Mouse (Mus musculus) ES-E14 (cell line): ENCODE data around the gene Tjp2. TPM values are rescaled to one million over a fixed set of nuclear protein-coding genes. Genes with fewer than 3 reads are reported as not detected.

Experiments used
- DNase-seq: peaks from one replicate; pipeline ENCODE4 v3.0.0-alpha.2; 2013; ENCODE audit warnings: low read depth, low spot score
- H3K27ac ChIP-seq: 2 replicates; pipeline ENCODE4 v1.5.1; 2012; ENCODE audit warnings: low read depth, mild to moderate bottlenecking, low read length, moderate library complexity, mixed read lengths; ENCODE audit not compliant: poor library complexity, insufficient read depth, severe bottlenecking
- H3K36me3 ChIP-seq: 2 replicates; pipeline ENCODE4 v1.6.1; 2012; ENCODE audit warnings: mild to moderate bottlenecking, low read length, moderate library complexity, mixed read lengths; ENCODE audit not compliant: control insufficient read depth, poor library complexity, insufficient read depth, severe bottlenecking
- H3K4me1 ChIP-seq, 2 experiments: fragments of 150-350 bp in 1 of 2; sonication (generic) in 1 of 2; 2 replicates each; pipeline ENCODE4 v1.6.1; 2012; ENCODE audit warnings: low read length in 2 of 2, mild to moderate bottlenecking in 1 of 2, mixed read lengths in 1 of 2; ENCODE audit not compliant: control insufficient read depth in 2 of 2, insufficient read depth in 2 of 2, poor library complexity in 1 of 2
- H3K4me3 ChIP-seq, 2 experiments: fragments of 150-350 bp in 1 of 2; sonication (generic) in 1 of 2; 2 replicates each; pipeline ENCODE4 v1.5.1; 2012; ENCODE audit warnings: low read length in 2 of 2, low read depth in 1 of 2, mild to moderate bottlenecking in 1 of 2, mixed read lengths in 1 of 2; ENCODE audit not compliant: insufficient read depth in 1 of 2, poor library complexity in 1 of 2, severe bottlenecking in 1 of 2
- H3K9ac ChIP-seq: 2 replicates; pipeline ENCODE4 v1.6.1; 2012; ENCODE audit warnings: low read depth, mild to moderate bottlenecking, low read length, mixed read lengths; ENCODE audit not compliant: poor library complexity, insufficient read depth, severe bottlenecking
- H3K9me3 ChIP-seq: fragments of 150-350 bp; sonication (generic); 2 replicates; pipeline ENCODE4 v1.6.1; 2012; ENCODE audit warnings: low read depth, mild to moderate bottlenecking, low read length; ENCODE audit not compliant: control insufficient read depth, insufficient read depth
- CHD2 ChIP-seq: IDR thresholded peaks from 2 replicates; pipeline ENCODE4 v1.6.1; 2014; ENCODE audit warnings: mild to moderate bottlenecking, low read depth, low read length, inconsistent platforms
- HCFC1 ChIP-seq: IDR thresholded peaks from 2 replicates; pipeline ENCODE4 v1.6.1; 2012; ENCODE audit warnings: low read length, inconsistent platforms, borderline replicate concordance; ENCODE audit not compliant: insufficient read depth
- MAFK ChIP-seq: IDR thresholded peaks from 2 replicates; pipeline ENCODE4 v1.6.1; 2014; ENCODE audit warnings: mild to moderate bottlenecking, low read depth, low read length, inconsistent platforms; ENCODE audit not compliant: insufficient read depth
- ZC3H11A ChIP-seq: IDR thresholded peaks from 2 replicates; pipeline ENCODE4 v1.6.1; 2012; ENCODE audit warnings: low read depth, mild to moderate bottlenecking, inconsistent platforms, low read length, borderline replicate concordance
- ZNF384 ChIP-seq: IDR thresholded peaks from 2 replicates; pipeline ENCODE4 v1.6.1; 2012; ENCODE audit warnings: low read depth, low read length, inconsistent platforms
- in situ Hi-C, 2 experiments: fragments of 600-800 bp; cut with MboI; formaldehyde crosslinking; loops; one replicate each; pipeline ENCODE4 v1.15.1; 2025; ENCODE audit warnings: low sequenced_read_pairs in 2 of 2, inconsistent platforms in 1 of 2; ENCODE audit not compliant: unreplicated experiment in 2 of 2
- total RNA-seq: library from RNA; depleted of rRNA; stranded (reverse); fragments of 300-350 nt; gene quantifications from 2 replicates; pipeline ENCODE4 v1.2.3, GENCODE M21; 2012; rRNA removed

Tjp2 gene
- total RNA-seq, result 97.3 and 104 TPM in 2 replicates

GRCm38 (mm10) chr19:24224500-24225304, at the start of gene Tjp2:
TSS of gene Tjp2 (minus strand) at chr19:24225030.
- in situ Hi-C loops, result no loop called here
- TF ChIP-seq CHD2 (no peak), MAFK (peak; percentile 51; the same call in 1 of the 2 replicates), ZNF384 (peak; percentile 99)
- H3K27ac ChIP-seq, result peak within 1 kb of the TSS; percentile 100
- H3K36me3 ChIP-seq, result no peaks in the 10 kb centered on the region
- DNase-seq, result peak; percentile 87
- peaks cover 4 to 10% of the 10 kb centered on the region in 2 experiments for H3K4me1 ChIP-seq
- H3K4me3 ChIP-seq, result peak within 1 kb of the TSS; percentile 90
- H3K9ac ChIP-seq, result peak within 1 kb of the TSS; percentile 95
- H3K9me3 ChIP-seq, result no peaks in the 10 kb centered on the region

- H3K27ac ChIP-seq, result no peak overlapping the region
- H3K4me1 ChIP-seq, result peaks cover 0 to 12% of the 10 kb centered on the region in 2 experiments; a peak in 2 of 4 replicates
- no peak overlapping the region for H3K9ac ChIP-seq
- no peak for TF ChIP-seq CHD2
- no peak for TF ChIP-seq MAFK
- no peak for TF ChIP-seq ZC3H11A
- no peak for TF ChIP-seq ZNF384
- no peak for TF ChIP-seq HCFC1
- peaks cover 3% of the 10 kb centered on the region; the same call in 1 of the 2 replicates for H3K36me3 ChIP-seq
- in situ Hi-C loops, result no loop called here
- no peaks in the 10 kb centered on the region for H3K9me3 ChIP-seq
- DNase-seq, result no peak
- H3K4me3 ChIP-seq, result no peak overlapping the region
Measured at GRCm38 (mm10) chr19:24274281-24274680, 49.5 kb upstream of the Tjp2 start.

DNA sequence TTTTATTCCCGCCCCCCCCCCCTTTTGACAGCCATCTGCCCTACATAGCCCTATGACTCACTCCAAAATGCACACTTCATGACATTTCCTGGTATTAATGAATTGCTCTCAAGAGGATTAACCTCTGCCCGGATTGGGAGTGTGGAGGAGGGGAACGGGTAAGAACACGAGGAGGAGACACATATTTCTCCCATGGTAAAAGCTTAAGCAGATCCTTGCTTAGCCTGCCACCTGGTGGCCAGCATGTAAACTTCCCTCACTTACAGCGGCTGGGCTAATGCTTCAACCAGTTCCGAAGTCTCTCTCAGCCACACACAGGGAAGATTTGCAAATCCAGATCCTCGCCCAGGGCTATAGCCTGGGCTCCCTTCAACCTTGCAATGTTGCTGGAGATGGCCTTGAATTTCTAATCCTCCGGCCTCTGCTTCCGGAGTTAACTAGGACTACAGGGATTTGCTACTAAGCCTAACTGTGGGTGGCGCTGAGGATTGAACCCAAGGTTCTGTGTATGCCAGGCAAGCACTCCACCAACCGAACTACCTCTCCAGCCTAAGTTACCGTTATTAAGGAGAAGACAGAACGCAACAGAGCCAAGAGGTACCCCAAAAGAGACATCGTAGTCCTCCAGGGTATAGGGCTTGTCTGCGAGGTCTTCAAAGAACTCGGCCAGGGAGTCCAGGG, 47.1 kb upstream of the Tjp2 start:
- peak overlapping the region; percentile 59 for H3K9ac ChIP-seq
- in situ Hi-C loops, result no loop called here
- peaks cover 0 to 5% of the 10 kb centered on the region in 2 experiments; a peak in 2 of 4 replicates for H3K4me1 ChIP-seq
- DNase-seq, result peak; percentile 87
- no peak for TF ChIP-seq MAFK
- TF ChIP-seq CHD2, result no peak
- TF ChIP-seq ZNF384, result no peak
- peak; percentile 86 for TF ChIP-seq ZC3H11A
- no peak for TF ChIP-seq HCFC1
- H3K9me3 ChIP-seq, result no peaks in the 10 kb centered on the region
- H3K27ac ChIP-seq, result 0 out of 2 replicates have a peak overlapping the region, but pooled peaks have one; percentile 16
- peaks cover 3% of the 10 kb centered on the region; the same call in 1 of the 2 replicates for H3K36me3 ChIP-seq
- peak overlapping the region in 1 of 2 experiments; percentile 5; a peak in 1 of 4 replicates for H3K4me3 ChIP-seq

DNA sequence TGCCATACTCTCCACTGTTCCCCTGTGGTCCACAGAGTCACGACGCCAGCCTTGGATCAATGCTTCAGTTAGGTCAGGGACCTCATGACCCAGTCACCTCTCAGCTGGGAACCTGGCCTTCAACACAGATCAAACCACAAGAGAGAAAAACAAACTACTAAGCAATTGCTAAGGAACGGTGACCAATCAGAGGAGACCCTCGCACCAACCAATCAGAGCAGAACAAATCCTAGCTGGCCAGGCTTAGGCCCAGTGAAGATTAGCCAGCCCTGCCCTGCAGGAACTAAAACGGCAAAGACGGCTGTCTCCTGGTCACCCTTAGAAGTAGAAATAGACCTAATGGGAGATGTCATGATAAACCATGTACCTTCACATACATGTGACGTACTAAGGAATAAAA, 46.5 kb upstream of the Tjp2 start:
- no peak overlapping the region for H3K9ac ChIP-seq
- no peak overlapping the region for H3K4me3 ChIP-seq
- DNase-seq, result no peak
- no peak overlapping the region for H3K27ac ChIP-seq
- TF ChIP-seq ZNF384 (no peak), HCFC1 (no peak)
- in situ Hi-C loops, result no loop called here
- H3K4me1 ChIP-seq, result peaks cover 0 to 5% of the 10 kb centered on the region in 2 experiments; a peak in 3 of 4 replicates
- peaks cover under 1% of the 10 kb centered on the region; the same call in 1 of the 2 replicates for H3K36me3 ChIP-seq
- H3K9me3 ChIP-seq, result no peaks in the 10 kb centered on the region
